Mouse (Mus musculus) stomach, embryonic 16.5 days (tissue): ENCODE measurements around the gene Afap1l2. TPM values are rescaled to one million over a fixed set of nuclear protein-coding genes. Genes with fewer than 3 reads are reported as not detected.

ENCODE experiments used
- ATAC-seq: fragments of 200-750 bp; cut with Nextera tagmentation; 2 replicates; pipeline ENCODE4 v1.8.0; 2017; ENCODE audit warnings: moderate number of reproducible peaks, moderate TSS enrichment; ENCODE audit not compliant: insufficient read depth, low FRiP score
- H3K27ac ChIP-seq: fragments of 300-500 bp; sonication (generic); 2 replicates; pipeline ENCODE4 v1.5.1; 2014; ENCODE audit warnings: low read length
- H3K27me3 ChIP-seq: fragments of 300-500 bp; sonication (generic); 2 replicates; pipeline ENCODE4 v1.6.1; 2014; ENCODE audit warnings: low read length, control low read depth, mixed read lengths; ENCODE audit not compliant: control insufficient read depth, insufficient read depth
- H3K36me3 ChIP-seq: fragments of 300-500 bp; sonication (generic); 2 replicates; pipeline ENCODE4 v1.6.1; 2014; ENCODE audit warnings: low read length; ENCODE audit not compliant: control insufficient read depth, insufficient read depth
- H3K4me1 ChIP-seq: fragments of 300-500 bp; sonication (generic); 2 replicates; pipeline ENCODE4 v1.6.1; 2014; ENCODE audit warnings: low read length, control low read depth, mixed read lengths; ENCODE audit not compliant: control insufficient read depth, insufficient read depth
- H3K4me2 ChIP-seq: fragments of 300-500 bp; sonication (generic); 2 replicates; pipeline ENCODE4 v1.6.1; 2014; ENCODE audit warnings: low read depth, low read length, mixed read lengths
- H3K4me3 ChIP-seq: fragments of 300-500 bp; sonication (generic); replicated peaks from 2 replicates; pipeline ENCODE4 v1.5.1; 2014; ENCODE audit warnings: mild to moderate bottlenecking, low read length
- H3K9ac ChIP-seq: fragments of 300-500 bp; sonication (generic); 2 replicates; pipeline ENCODE4 v1.6.1; 2014; ENCODE audit warnings: low read length
- H3K9me3 ChIP-seq: fragments of 300-500 bp; sonication (generic); replicated peaks from 2 replicates; pipeline ENCODE4 v1.6.1; 2016; ENCODE audit warnings: low read length, control low read depth; ENCODE audit not compliant: control insufficient read depth
- WGBS: fragments of 180-500 bp; shearing (Covaris S2); extraction: QIAGEN DNeasy Blood & Tissue Kit; methylation state at CpG from one replicate; pipeline ENCODE4 v1.1.7; 2014; 5-methylcytosine and 5-hydroxymethylcytosine counted together
- polyA plus RNA-seq: library from polyadenylated mRNA; unstranded; fragments of >200 nt; fragmentation: Nextera tagmentation; extraction: Ambion mirVana; gene quantifications from 2 replicates; pipeline ENCODE4 v1.2.1, GENCODE M21; 2015

Afap1l2 gene
- polyA plus RNA-seq, 1 experiment from 2014 or later: 23.1 TPM

DNA sequence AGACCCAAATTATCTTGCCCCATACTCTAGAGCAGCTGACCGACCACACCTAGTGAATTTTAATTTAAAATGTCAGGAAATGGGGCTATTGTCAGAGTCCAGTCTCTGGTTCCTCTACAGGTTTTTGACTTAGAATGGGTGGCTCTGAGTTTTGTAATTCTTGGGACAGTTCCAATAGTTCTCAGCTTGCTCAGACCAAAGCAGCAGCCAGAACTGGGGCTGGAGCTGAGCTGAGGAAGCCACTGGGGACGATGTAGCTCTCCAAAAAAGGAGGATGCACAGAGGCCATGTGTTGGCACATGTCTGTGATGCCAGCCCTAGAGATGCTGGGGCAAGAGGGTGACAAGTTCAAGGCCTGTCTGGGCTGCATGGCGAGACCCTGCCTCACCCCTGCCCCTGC is 78.6 kb downstream of the Afap1l2 start:
- H3K27ac ChIP-seq: no peak overlapping the region
- no peak for ATAC-seq
- H3K4me1 ChIP-seq: no peaks in the 10 kb centered on the region
- no peaks in the 10 kb centered on the region for H3K9me3 ChIP-seq
- H3K4me2 ChIP-seq: no peak overlapping the region
- H3K27me3 ChIP-seq: no peaks in the 10 kb centered on the region
- no peak overlapping the region for H3K9ac ChIP-seq
- no peak overlapping the region for H3K4me3 ChIP-seq
- no peaks in the 10 kb centered on the region for H3K36me3 ChIP-seq
- 66% methylated on average over 3 of the region's 3 CpGs for WGBS

DNA sequence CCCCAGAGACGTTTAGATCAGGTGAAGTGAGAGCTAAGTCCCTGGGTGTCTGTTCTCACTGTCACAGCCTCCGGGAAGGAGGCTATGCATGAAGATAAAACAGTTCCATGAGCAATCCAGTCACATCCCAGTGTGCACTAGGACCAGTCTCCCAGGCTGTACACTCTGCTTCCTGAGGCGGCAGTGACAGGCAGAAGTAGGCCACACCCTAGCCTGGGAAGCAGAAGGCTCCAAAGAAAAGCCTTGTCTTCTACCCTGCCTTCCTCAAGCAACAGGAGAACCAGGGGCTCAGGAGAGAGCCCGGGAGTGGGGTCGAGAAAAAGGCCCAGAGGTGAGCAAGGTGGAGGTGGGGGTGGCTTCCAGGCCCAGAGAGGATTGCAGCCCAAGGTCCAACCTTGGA is 86.3 kb downstream of the Afap1l2 start:
- 63% methylated on average over 5 of the region's 5 CpGs for WGBS
- ATAC-seq: no peak
- Histone ChIP-seq H3K4me3 (no peak overlapping the region), H3K4me1 (no peaks in the 10 kb centered on the region), H3K36me3 (no peaks in the 10 kb centered on the region), H3K4me2 (no peak overlapping the region), H3K27ac (no peak overlapping the region), H3K9me3 (no peaks in the 10 kb centered on the region), H3K27me3 (no peaks in the 10 kb centered on the region), H3K9ac (no peak overlapping the region)

DNA sequence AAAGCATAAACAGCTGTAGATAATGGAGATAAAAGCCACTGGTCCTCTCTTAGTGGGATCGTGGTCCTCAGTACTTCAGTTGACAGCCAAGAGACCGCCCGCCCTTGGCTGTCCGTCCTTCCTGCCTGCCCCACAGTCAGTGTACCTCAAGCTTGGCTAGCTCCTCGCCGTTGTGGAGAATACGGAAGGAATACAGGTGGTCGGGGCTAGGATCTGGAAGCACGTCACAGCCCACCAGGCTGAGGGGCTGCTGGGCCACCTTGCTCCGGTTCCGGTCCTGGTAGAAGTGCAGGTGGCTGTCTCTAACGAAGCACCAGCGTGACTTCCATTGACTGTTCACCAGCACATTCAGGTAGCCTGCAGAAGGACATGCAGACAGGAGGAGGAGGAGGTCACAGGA is 87.8 kb downstream of the Afap1l2 start:
- 86% methylated on average over 13 of the region's 13 CpGs for WGBS
- H3K27ac ChIP-seq: peak overlapping the region; percentile 24; the same call in 1 of the 2 replicates
- H3K36me3 ChIP-seq: no peaks in the 10 kb centered on the region
- H3K9ac ChIP-seq: no peak overlapping the region
- no peak overlapping the region for H3K4me2 ChIP-seq
- no peaks in the 10 kb centered on the region for H3K9me3 ChIP-seq
- H3K4me3 ChIP-seq: no peak overlapping the region
- no peaks in the 10 kb centered on the region for H3K4me1 ChIP-seq
- ATAC-seq: no peak
- no peaks in the 10 kb centered on the region for H3K27me3 ChIP-seq

DNA sequence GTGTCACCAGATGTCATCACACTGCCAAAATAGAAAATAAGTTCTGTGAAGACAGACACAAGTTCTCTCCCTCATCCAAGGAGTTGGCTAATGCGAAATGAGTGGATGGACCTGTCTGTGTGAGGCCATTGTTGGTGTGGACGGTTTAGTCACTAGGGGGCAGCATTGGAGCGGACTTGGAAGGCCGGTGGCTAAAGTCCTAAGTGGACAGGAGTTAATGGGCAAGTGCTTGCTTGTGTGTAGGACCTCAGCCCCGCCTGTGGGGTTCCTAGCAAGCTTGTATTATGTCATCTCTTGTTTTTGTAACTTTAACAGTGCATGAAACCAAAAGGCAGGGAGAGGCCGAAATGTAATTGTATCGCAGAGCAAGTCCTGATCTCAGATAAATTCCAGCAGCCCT is 88.4 kb downstream of the Afap1l2 start:
- WGBS: 17% methylated on average over 7 of the region's 7 CpGs
- H3K9me3 ChIP-seq: peaks cover 1% of the 10 kb centered on the region
- no peak overlapping the region for H3K9ac ChIP-seq
- no peak overlapping the region for H3K4me3 ChIP-seq
- H3K4me1 ChIP-seq: no peaks in the 10 kb centered on the region
- H3K36me3 ChIP-seq: 0 out of 2 replicates have a peak, but pooled peaks cover 6% of the 10 kb centered on the region
- H3K4me2 ChIP-seq: no peak overlapping the region
- peak overlapping the region; percentile 24; the same call in 1 of the 2 replicates for H3K27ac ChIP-seq
- H3K27me3 ChIP-seq: no peaks in the 10 kb centered on the region
- ATAC-seq: peak; percentile 81

DNA sequence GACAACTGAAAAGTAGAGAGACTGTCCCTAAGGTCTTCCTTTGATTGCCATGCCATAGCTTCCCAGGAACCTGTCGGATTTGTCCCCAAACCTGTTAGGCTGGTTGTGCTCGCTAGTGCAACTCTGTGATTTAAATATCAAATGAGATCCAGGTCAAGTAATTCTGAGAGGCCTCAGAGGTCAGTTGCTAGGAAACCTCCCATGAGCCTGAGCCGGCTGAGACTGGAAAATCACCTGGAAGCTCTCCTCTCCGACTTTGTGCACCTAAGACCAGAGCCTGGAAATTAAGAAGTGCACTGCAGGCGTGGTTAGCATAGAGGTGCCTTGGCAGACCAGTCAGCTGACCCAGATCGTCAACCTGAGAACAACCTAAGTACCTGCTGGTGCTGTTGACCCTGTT is 92.9 kb downstream of the Afap1l2 start:
- peak overlapping the region; percentile 5; the same call in 1 of the 2 replicates for H3K9ac ChIP-seq
- no peak overlapping the region for H3K4me2 ChIP-seq
- H3K27ac ChIP-seq: peak overlapping the region; percentile 80
- H3K9me3 ChIP-seq: peaks cover 8% of the 10 kb centered on the region
- H3K4me3 ChIP-seq: no peak overlapping the region
- H3K4me1 ChIP-seq: no peaks in the 10 kb centered on the region
- peak; percentile 34; the same call in 1 of the 2 replicates for ATAC-seq
- WGBS: 47% methylated on average over 6 of the region's 6 CpGs
- no peaks in the 10 kb centered on the region for H3K27me3 ChIP-seq
- peaks cover 16% of the 10 kb centered on the region; the same call in 1 of the 2 replicates for H3K36me3 ChIP-seq

DNA sequence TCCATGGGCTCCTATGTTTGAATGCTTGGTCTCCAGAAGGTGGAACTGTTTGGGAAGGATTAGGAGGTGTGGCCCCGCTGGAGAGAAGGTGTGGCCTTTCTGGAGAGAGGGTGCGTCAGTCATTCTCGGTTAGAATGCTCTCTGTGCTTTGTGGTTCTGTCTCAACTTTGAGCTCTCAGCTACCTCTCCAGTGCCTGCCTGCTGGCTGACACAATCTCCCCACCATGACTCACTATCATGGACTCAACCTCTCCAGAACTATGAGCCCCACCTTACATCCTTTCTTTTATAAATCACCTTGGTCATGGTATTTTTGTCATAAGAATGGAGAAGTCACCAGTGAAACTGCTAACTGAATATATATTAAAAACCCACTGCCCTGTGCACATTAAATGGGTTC is 93.4 kb downstream of the Afap1l2 start:
- Histone ChIP-seq H3K9ac (no peak overlapping the region), H3K9me3 (peaks cover 8% of the 10 kb centered on the region), H3K4me3 (no peak overlapping the region), H3K4me2 (no peak overlapping the region), H3K27me3 (no peaks in the 10 kb centered on the region), H3K36me3 (peaks cover 16% of the 10 kb centered on the region; the same call in 1 of the 2 replicates), H3K4me1 (no peaks in the 10 kb centered on the region), H3K27ac (peak overlapping the region; percentile 62)
- 92% methylated on average over 3 of the region's 3 CpGs for WGBS
- no peak for ATAC-seq

DNA sequence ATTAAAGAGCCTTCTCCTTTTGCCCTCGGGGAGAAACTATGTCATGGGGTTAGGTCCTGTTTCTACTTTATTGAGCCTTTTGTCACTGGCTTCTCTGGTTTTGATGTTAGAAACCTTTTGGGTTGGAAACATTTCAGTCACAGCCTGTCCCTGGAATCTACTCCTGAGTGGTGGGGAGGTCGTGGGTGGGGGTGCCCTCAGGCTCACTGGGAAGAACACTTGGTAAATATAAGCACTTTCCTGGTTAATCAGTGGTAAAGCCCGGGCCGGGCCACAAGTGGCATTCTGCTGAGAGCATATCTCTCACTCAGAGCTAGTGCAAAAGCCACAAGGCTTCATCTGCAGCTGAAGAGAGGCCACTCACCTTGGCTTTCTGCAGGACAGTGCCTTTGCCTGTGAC is 94.3 kb downstream of the Afap1l2 start:
- ATAC-seq: no peak
- Histone ChIP-seq H3K4me1 (no peaks in the 10 kb centered on the region), H3K27me3 (no peaks in the 10 kb centered on the region), H3K4me3 (no peak overlapping the region), H3K27ac (no peak overlapping the region), H3K9me3 (peaks cover 8% of the 10 kb centered on the region), H3K4me2 (no peak overlapping the region), H3K9ac (no peak overlapping the region), H3K36me3 (peaks cover 16% of the 10 kb centered on the region; the same call in 1 of the 2 replicates)
- WGBS: 66% methylated on average over 4 of the region's 4 CpGs

DNA sequence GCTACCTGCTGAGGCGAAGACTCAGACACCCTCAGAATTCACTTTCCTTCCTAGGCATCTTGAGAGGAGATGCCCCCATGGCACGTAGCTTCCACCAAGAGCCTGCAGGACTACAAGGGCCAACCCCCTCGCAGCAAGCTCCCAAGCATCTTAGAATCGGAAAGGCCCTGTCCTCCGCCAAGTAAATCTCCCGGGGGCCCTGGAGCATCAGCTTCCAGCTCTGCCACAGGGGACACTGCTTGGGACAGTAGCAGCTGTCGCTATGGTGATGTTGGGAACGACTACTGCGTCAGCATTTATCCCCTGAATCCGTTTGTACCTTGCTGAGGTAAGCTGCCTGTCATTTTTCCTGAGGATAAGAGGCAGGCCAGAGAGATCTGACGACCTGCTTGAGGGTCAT is 97.5 kb downstream of the Afap1l2 start:
- H3K4me2 ChIP-seq: no peak overlapping the region
- H3K36me3 ChIP-seq: peaks cover 16% of the 10 kb centered on the region; the same call in 1 of the 2 replicates
- H3K9ac ChIP-seq: no peak overlapping the region
- H3K27ac ChIP-seq: no peak overlapping the region
- no peak overlapping the region for H3K4me3 ChIP-seq
- H3K9me3 ChIP-seq: peaks cover 8% of the 10 kb centered on the region
- H3K27me3 ChIP-seq: no peaks in the 10 kb centered on the region
- 69% methylated on average over 11 of the region's 11 CpGs for WGBS
- H3K4me1 ChIP-seq: no peaks in the 10 kb centered on the region
- ATAC-seq: no peak

DNA sequence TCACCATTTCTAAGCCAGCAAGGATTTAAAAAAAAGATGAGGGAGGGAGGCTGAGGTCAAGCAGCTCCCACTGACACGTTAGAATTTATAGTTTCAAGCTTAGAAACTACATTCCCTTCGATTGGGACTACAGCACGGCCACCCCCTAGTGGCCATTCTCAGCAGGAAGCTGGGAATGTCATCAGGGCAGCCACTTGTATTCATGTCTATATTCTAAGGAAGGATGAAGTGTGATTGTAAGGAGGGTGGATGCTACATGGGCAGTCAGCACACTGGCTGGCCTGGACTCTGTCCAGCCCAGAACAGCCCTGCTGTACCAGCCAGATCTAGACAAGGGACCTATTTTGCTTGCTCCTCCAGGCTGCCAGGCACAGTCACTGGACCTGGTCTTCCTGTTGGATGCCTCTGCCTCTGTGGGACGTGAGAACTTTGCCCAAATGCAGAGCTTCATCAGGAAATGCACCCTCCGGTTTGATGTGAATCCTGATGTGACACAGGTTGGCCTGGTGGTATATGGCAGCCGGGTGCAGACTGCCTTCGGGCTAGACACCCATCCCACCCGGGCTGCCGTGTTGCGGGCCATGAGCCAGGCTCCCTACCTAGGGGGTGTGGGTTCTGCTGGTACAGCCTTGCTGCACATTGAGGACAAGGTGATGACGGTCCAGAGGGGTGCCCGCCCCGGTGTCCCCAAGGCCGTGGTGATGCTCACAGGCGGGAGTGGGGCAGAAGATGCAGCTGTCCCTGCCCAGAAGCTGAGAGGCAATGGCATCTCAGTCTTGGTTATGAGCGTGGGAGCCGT is 99.4 kb downstream of the Afap1l2 start:
- H3K4me3 ChIP-seq: no peak overlapping the region
- no peak overlapping the region for H3K27ac ChIP-seq
- H3K9me3 ChIP-seq: no peaks in the 10 kb centered on the region
- H3K27me3 ChIP-seq: no peaks in the 10 kb centered on the region
- H3K36me3 ChIP-seq: peaks cover 1% of the 10 kb centered on the region; the same call in 1 of the 2 replicates
- 73% methylated on average over 17 of the region's 17 CpGs for WGBS
- no peak overlapping the region for H3K9ac ChIP-seq
- peak; percentile 23; the same call in 1 of the 2 replicates for ATAC-seq
- H3K4me1 ChIP-seq: no peaks in the 10 kb centered on the region
- no peak overlapping the region for H3K4me2 ChIP-seq
